Mouse (Mus musculus) frontal cortex, adult 2 months (tissue): ENCODE data around the gene Camk2n1. TPM values are rescaled to one million over a fixed set of nuclear protein-coding genes. Genes with fewer than 3 reads are reported as not detected.

Experiments used
- DNase-seq, 2 experiments: peaks; one replicate each; pipeline ENCODE4 v3.0.0; 2022; ENCODE audit warnings: low spot score in 1 of 2; ENCODE audit errors: extremely low spot score in 1 of 2
- polyA plus RNA-seq: library from polyadenylated mRNA; depleted of rRNA; stranded (reverse); fragments of >200 nt; gene quantifications from 2 replicates; pipeline ENCODE4 v1.2.3, GENCODE M21; 2012

The Camk2n1 gene
- polyA plus RNA-seq, 1 experiment: 644 TPM

DNA sequence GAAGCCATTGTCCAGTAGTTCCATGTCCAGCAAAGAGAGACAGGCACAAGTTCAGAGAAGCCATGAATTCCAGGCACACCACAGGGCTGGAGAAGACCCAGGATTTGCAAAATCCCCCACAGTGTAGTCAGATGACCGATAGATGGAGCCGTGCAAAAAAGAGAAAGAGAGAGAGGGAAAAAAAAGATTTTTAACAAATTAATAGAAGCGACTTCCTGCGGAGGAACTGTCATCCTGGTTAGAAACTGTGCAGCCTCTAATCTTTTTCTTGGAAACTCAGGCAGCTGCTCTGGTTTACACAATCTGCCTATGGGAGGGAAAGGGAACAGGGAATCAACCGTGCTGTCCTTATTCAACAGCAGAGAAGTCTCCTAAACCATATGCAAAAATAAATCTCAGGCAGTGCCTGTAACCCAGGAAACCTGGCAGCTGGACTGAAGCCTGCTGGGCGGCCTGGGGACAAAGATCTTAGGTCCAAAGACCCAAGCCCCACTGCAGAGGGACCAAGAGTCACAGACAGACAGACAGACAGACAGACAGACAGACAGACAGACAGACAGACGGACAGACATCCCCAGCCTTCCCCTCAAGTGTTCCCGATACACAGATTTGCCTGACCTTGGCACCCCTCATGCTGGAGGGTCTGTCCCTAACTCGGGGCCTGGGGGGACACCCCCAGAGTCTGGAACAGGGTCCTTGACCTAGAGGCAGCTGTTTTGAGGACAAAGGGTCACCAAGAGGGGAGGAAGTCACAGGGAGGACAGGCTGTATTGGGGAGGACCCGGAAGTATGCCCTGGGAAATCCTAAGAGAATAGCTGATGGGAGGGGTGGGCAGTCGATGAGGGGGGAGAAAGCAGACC is 9.1 kb downstream of the Camk2n1 start:
- DNase-seq: peak; percentile 69 to 78

DNA sequence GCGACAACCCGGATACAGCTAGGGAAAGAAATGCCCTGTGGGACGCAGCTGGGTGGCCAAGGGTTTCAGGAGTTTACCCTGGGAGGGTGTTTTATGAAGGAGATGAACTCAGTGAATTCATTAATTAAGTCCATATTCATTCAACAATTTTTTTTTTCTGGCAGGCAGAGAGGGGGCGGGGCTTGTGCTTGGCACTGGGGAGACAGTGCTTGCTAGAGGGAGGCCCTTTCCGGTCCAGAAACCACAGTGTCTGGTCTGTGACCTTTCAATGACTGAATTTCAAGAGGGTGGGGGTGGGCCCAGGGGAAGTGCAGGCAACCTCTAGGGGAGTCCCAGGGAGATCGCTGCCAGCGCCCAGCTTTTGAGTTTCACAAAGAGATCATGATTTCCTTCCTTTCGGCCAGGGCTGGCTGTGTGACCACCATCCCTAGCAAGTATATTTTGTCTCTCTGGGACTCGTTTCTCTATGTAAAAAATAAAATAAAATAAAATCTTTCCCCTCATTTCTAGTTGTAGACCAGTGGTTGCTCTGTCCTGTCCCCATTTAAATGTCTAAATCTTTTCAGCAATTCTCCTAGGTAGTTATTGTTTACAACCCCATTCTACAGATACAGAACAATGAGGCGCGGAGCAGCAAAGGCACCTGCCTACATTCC is 9.8 kb downstream of the Camk2n1 start:
- peak in 1 of 2 experiments; percentile 78 for DNase-seq

DNA sequence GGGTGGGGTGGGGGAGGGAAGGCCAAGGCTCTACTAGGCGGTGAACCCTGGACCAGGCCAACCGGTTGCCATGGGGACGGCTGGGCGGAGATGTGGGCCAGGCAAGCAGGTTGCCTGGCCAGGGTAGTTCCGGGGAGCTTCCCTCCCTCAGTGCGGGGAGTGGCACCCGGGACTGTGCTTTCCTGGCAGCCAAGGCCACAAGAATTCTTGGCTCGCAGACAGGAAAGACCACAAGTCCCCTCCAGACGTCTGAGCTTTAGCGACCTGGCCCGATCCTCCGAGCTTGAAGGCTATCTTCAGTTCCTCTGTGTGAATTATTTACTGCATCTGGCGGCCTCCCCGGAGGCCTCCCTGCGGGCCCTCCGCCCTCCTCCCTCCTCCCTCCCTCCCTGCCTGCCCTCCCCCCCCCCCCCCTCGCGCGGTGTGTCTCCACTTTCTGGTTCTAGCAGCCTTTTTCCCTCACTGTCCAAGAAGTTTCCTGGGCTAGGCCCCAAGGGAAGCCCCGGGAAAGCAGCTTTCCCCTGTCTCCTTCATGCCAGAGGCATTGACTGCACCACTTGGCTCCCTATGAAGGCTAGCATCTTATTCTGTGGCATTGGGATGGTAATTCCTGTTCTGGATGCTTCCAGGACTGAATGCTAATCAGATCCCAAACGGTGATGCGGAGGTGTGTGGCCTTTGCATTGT is 10.7 kb downstream of the Camk2n1 start:
- peak in 1 of 2 experiments; percentile 57 for DNase-seq

DNA sequence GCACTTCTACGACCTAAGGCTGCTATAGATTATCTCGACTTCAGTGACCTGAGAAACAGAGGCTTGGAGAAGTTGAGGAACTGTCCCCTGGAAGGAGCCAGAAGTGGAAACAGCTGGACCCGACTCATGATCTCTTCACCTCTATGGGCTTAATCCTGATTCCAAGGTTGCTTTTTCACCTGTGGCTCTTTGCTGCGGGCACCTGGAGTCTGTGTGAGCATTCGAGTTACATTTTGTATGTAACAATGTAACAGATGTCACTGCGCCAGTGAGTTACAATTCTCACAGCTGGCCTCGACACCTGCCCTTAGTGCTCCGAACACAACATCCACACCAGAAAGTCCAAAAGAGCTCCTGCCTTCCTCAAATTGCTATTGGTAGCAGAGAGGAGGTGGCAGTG is 11.3 kb downstream of the Camk2n1 start:
- no peak for DNase-seq

DNA sequence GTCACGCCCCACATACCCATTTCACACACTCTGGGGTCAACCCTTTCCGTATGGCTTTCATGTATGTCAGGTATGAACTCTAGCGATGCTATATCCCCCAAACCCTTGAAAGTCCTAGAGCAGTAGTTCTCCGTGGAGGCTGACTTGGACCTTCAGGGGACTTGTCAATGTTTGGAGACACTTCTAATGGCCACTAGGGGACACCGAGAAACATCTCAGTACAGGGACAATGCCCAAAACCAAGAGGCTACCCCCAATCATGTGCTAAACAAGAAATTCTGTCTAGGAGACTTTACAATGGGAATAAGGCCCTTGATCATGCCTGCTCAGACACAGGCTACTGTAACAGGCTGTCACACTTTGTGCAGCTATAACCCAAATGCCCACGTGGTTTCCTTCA is 12.6 kb downstream of the Camk2n1 start:
- no peak for DNase-seq

DNA sequence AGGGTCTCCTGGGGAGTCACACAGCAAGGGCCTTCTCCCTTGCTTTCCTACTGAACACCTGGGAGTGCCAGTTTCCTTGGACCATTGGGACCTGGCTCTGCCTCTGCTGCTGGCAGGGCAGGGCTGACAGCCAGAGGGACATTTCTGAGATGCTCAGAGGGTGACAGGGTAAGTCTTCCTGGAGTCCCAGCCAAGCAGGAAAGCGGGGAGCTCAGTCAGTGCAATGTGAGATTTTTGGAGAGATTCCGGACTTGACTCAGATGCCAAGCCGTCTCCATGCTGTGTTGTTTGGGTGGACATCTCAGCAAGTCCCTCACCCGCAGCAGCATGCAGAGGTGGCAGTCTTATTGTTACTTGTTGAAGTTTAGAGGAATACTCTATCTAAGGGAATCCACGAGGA is 13.3 kb downstream of the Camk2n1 start:
- DNase-seq: no peak

DNA sequence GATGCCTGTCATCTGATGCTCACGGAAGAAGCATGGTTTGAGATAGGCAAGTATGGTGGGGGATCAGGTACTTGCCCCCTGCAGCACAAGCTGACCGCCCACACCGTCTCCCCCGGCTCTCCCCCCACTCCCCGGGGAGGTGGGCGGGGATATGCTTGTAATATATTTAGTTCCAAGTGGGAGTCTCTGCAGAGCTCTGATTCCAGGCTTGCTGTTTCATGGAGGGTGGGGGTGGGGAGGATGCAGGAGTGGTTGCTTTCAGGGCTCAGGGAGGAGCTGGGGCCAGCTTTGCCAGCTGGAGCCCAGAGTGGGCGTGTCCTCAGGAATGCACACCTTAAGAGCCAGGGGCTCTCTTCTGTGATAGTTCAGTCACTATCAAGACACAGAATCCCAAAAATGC is 15.0 kb downstream of the Camk2n1 start:
- peak in 1 of 2 experiments; percentile 63 for DNase-seq

DNA sequence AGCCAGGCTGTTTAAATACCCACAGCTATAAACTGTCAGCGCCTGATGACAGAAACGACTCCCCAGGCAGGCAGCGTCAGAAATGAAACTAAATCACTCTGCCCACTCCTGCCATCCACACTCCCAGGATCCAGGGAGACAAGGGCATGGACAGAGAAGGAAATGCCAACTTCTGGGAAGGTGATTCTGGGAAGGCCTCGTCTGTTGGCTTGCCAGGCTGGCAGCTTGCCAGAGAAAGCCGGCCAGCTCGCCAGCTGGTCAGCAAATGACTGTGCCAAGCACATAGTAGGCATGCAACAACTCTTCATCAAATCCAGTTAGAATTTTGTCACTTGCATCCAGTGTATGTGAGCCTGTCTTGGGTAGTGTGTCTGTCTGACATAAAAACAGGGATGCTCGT is 17.1 kb downstream of the Camk2n1 start:
- DNase-seq: no peak

DNA sequence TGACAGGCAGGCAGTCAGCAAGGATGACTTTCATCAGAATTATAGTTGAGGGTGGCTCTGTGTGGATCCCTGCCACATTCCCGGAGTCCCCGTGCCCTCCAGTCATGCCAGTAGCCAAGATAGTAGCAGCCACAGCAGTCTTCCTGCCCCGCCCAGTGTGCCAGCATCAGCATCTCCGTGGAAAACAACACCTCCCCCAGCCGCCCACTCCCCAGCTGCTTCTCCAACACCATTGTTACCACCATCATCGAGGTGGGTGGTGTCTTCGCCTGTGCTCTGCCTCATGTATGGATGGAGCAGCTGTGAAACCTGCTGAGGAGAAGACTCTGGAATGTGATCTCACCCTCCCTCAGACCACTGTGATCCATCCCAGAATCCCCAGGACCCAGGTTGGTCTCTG is 25.5 kb downstream of the Camk2n1 start:
- peak; percentile 80 to 92 for DNase-seq

DNA sequence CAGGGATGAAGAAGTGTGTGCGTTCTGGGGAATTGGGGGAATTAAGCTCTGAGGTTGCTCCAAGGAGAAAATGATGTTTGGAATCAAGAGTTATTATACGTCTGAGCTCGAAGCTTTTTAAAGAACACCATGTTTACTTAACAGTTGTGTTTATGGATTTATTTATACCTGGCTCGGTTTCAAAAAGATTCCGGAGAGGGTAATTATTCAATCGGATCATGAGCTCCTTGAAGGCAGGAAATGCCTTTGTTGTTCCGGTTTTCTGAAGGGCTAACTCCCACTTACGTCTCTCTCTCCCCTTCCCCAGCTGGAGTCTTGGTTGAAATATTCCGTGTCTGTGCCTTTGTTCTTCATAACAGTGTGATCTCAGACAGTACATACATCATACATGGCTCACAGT is 26.8 kb downstream of the Camk2n1 start:
- no peak for DNase-seq

DNA sequence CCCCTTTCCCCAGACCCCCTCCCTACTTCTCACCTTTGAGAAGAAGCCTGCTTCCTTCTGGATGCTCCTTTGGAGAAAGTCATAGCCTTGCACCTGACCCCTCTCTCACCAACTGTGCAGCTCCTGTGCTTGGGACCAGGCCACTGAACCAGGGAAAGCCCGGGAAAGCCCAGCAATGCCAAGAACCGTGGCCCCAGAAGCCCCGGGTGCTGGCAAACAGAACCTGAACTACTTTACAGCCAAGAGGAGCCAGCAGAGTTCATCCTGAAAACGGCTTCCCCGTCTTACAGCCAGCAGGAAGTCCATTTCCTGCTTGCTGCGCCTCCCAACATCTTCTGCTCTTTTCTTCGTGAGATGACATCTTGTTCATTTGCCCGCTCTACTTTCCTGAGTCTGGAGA is 28.6 kb downstream of the Camk2n1 start:
- DNase-seq: no peak

DNA sequence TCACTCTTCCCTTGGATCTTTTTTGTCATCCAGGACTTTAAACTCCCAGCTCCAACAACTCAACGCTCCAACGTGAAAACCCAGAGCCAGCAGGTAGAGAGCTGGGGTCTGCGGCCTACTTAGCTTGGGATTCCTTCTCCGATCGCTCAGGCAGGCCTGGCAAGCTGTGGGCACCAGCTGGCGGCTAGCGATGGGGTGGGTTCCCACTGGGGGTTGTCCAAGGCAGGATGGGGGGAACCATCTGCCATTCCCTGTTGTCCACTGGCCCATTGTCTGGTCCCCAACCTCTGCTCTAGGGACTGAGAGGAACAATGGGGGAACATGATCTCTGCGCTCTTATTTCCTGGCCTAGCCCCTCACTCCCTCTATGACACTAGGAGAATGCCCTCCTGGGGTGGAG is 34.1 kb downstream of the Camk2n1 start:
- DNase-seq: no peak

DNA sequence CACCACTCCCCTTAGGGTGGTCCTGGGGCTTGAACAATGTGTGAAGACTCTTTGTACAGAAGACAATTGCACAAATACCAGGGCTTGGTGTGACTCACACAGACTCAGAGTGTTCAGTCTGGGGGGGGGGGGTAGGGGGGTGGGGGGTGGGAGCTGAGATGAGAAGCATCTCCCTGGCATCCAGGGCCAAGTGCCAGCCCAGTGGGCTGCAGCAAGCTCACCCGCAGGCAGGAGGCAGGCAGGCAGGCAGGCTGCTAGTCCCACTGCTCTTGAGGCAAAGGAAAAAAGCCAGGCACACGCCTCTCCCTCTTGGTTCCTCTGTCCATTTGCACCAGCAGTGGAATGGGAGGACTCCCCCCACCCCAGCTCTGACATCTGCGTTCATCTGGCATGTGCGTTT is 37.0 kb downstream of the Camk2n1 start:
- DNase-seq: no peak

DNA sequence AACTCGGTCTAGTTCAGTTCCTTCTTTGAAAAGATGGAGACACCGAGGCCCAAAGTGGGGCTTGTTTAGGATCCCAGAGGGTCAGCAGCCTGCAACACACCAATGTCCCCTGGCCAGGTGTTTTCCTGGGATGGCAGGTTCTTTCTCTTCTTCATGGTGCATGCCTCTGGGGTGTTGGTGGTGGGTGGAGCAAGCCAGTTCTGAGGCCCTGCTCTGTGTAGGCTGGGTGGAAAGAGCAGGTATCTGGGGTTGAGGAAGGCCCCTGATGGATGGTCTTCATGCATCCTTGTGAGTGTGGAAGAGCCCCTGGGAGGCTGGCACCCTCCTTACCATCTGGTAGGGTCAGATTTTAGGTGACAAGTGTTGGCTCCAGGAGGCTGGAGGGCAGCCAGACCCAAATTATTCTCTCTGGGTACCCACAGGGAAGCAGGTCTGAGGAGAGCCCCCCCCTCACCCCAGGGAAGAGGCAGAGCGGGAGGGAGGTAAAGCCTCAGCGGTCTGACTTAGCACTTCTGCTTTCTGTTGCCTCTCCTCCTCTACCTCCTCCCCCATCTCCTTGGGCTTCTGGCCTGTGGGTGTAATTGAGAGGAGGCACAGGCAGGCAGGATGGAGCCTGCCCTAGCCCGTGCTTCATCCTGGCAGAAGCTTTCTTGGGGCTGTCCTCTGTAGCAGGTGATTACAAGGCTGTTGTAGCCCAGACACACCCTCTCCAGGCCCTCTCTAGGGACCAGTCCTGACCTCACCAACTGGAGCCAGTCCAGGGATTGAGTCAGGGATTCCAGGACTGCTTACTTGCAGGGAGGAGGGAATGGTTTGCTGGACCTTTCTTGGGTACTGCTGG is 39.3 kb downstream of the Camk2n1 start:
- DNase-seq: no peak

DNA sequence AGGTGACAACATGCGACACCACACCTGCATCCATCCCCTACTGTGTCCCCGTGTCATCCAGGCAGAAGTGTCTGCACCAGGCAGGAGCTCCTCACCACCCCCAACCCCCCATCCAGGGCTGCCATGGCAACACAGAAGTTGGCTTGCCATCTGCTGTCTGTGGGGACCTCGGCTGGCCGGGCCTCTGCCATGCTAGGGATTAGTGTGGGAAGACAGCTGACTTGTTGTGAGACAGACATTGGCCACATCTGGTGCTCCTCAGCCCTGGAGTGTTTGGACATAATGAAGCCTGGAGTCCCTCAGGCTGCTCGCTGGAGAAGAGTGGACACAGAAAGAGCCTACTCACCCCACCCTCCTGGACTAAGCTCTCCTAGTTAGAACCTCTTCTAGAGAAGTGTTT is 40.8 kb downstream of the Camk2n1 start:
- DNase-seq: peak; percentile 56 to 57

DNA sequence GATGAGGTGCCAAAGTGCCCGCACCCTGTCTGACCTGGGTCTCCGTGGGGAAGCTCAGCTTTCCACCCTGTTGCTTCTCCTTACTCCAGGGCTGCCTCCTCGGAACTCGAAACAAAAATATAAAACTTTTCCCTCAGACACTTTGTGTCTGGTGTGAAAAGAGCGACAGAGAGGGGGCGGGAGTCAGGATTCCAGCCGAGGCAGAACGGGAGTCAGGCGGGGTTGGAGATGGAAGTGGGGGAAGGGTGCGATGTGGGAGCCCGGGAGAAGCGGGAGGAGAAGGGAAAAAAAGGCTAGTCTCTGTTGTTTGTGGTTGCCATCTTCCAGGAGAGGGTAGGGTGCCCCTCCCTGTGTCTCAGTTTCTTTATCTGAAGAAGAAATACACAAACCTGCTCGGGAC is 41.7 kb downstream of the Camk2n1 start:
- peak in 1 of 2 experiments; percentile 80 for DNase-seq

DNA sequence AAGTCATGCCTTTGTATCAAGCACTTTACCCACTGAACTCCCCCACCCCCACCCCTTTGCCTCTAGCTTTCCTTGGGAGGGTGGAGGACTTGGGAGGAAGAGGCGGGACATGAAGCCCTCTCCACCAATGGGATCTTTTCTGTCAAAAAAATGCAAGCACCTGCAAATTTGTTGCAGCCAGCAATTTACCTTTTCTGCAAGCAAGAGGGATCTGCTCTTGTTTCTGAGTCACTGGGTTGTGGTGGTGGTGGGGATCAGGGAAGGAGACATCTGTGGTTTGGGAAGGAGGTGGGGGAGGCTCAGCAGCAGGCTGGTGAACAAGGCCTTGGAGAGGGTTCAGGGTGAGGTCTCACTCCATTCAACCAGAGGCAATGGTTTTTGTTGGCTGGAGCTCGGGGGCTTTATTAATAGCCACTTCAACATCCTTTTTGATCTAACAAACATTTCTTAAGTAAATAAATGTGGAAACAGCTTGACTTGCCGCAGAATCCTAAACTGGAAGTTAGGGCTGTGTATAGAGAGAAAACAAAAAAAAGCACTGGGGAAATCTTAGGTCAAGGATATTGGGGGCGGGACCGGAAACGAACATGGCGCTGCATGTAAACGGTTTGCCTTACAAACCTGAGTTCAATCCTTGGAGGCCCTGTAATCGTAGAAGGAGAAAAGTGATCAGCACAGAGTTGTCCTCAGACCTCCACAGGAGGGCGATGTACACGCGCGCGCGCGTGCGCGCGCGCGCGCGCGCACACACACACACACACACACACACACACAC is 42.8 kb downstream of the Camk2n1 start:
- DNase-seq: no peak

DNA sequence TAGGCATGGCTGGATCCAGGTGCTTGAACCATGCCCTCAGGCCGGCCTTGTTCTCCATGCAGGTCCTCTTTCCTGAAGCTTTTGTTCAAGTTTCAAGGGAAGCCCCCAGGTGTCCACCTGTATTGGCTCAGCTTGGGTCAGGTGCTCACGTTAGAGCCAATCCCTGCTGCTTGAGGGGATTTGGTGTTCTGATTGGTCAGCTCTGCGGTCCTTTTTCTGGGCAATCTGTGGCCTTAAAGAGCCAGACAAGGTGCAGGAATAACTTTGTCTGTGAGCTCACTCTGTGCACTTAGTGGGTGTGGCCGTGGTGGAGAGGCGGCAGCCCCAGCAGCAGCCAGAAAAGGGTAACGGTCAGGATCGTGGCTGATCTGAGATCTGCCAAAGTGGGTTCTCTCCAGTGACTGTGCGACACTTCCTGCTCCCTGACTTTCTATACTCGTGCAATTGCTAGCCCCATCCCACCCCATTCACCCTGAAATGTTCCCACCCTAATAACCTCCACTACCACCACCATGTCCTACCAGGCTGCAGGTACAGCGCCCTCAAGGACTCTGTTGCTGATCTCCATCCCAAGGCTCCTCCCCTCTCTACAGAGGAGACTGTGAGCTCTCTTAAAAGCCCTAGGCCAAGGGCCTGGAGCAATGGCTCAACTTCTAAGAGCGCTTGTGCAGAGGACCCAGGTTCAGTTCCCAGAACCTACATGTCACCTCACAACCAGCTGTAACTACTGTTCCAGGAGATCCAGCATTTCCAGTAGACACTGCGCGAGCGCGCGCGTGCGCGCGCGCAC is 45.9 kb downstream of the Camk2n1 start:
- no peak for DNase-seq

DNA sequence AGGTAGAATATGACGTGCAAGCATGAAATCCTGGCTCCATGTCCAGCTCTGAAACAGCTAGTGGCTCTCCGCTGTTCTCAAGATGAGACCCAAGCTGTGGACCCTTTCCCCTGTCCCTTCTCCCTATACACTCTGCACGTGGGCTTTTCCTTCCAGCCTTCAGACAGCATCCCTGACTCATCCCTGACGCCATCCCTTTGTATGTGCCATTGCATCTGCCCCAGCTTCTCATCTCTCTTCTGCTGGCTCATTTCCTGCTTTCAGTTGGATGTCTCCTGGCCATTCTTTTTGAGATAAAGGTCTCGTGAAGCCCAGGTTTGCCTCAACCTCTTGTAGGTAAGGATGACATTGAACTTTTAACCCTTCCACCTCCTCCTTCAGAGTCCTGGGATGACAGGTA is 46.9 kb downstream of the Camk2n1 start:
- no peak for DNase-seq
